Mouse (Mus musculus) thymus, adult 2 months (tissue): ENCODE measurements around the gene Atp8b4. TPM values are rescaled to one million over a fixed set of nuclear protein-coding genes. Genes with fewer than 3 reads are reported as not detected.

Source experiments
- DNase-seq: peaks from one replicate; pipeline ENCODE4 v3.0.0; 2021
- H3K27ac ChIP-seq: fragments of 200-500 bp; 2 replicates; pipeline ENCODE4 v1.5.1; 2012; ENCODE audit warnings: low read length, control low read depth; ENCODE audit not compliant: control insufficient read depth, insufficient read depth
- H3K27me3 ChIP-seq: fragments of 200-500 bp; 2 replicates; pipeline ENCODE4 v1.6.1; 2012; ENCODE audit warnings: mild to moderate bottlenecking, low read length, moderate library complexity, mixed read lengths; ENCODE audit not compliant: control insufficient read depth, insufficient read depth
- H3K36me3 ChIP-seq: fragments of 200-500 bp; 2 replicates; pipeline ENCODE4 v1.6.1; 2012; ENCODE audit warnings: mild to moderate bottlenecking, low read length, moderate library complexity; ENCODE audit not compliant: control insufficient read depth, insufficient read depth
- H3K4me1 ChIP-seq: fragments of 200-500 bp; replicated peaks from 2 replicates; pipeline ENCODE4 v1.6.1; 2012; ENCODE audit warnings: low read length; ENCODE audit not compliant: control insufficient read depth, insufficient read depth
- H3K4me3 ChIP-seq: fragments of 200-500 bp; 2 replicates; pipeline ENCODE4 v1.5.1; 2012; ENCODE audit warnings: mild to moderate bottlenecking, low read length, control low read depth, moderate library complexity; ENCODE audit not compliant: control insufficient read depth, insufficient read depth
- CTCF ChIP-seq: fragments of 200-500 bp; IDR thresholded peaks from 2 replicates; pipeline ENCODE4 v1.5.1; 2012; ENCODE audit warnings: mild to moderate bottlenecking, control low read depth, low read length, moderate library complexity, borderline replicate concordance; ENCODE audit not compliant: control insufficient read depth, poor library complexity, insufficient read depth; ENCODE audit errors: extremely low read depth
- POLR2A ChIP-seq: fragments of 200-500 bp; IDR thresholded peaks from 2 replicates; pipeline ENCODE4 v1.6.1; 2012; ENCODE audit warnings: mild to moderate bottlenecking, low read length, control low read depth, moderate library complexity; ENCODE audit not compliant: control insufficient read depth, poor library complexity, insufficient read depth; ENCODE audit errors: extremely low read depth
- WGBS: fragments of 180-500 bp; shearing (Covaris S2); methylation state at CpG from one replicate; pipeline ENCODE4 v1.1.7; 2018; 5-methylcytosine and 5-hydroxymethylcytosine counted together
- polyA plus RNA-seq: library from polyadenylated mRNA; depleted of rRNA; stranded (reverse); fragments of >200 nt; gene quantifications from 2 replicates; pipeline ENCODE4 v1.2.3, GENCODE M21; 2012

Gene Atp8b4
- polyA plus RNA-seq, 1 experiment = 4.7 TPM

DNA sequence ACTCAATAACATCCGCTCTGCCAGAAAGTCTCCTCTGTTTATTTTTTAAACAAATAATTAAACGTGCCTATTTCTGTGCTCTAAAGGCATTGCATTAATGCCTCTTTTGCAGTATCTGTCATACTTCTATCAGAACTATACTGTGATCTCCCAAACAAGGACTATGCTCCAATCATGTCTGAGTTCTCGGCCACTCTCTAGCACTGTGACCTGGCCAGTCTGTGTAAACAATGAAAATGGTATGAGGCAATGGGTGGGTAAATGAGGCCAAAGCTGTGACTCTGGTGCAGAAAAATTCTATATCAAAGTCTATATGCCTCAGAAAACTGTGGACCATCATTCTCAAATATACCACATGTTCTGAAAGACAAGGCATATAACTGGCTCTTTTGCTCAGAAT, 140.5 kb downstream of the Atp8b4 start:
- no peaks in the 10 kb centered on the region for H3K36me3 ChIP-seq
- no peak overlapping the region for H3K27ac ChIP-seq
- H3K4me1 ChIP-seq = no peaks in the 10 kb centered on the region
- no peak for TF ChIP-seq CTCF
- TF ChIP-seq POLR2A = no peak
- H3K27me3 ChIP-seq = no peaks in the 10 kb centered on the region
- no peak overlapping the region for H3K4me3 ChIP-seq
- DNase-seq = no peak
- WGBS = 95% methylated on average over 3 of the region's 3 CpGs

DNA sequence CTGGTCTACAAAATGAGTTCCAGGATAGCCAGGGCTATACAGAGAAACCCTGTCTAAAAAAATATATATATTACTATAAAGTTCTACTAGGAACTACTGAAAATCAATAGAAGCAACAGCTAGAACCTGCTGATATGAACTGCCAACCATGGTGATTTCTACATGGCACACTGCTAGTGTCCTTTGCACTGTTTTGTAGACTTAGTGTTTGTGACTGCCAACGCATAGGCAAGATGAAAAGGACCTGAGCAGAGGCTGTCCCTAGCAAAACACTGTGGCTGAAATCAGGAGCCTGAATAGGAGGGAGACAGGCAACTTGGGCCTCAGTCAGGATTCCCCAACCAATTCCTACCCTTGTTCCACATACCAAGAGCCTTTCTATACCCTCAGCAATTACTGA, 141.2 kb downstream of the Atp8b4 start:
- Histone ChIP-seq H3K4me3 (no peak overlapping the region), H3K27me3 (no peaks in the 10 kb centered on the region), H3K27ac (no peak overlapping the region), H3K4me1 (no peaks in the 10 kb centered on the region), H3K36me3 (no peaks in the 10 kb centered on the region)
- WGBS = 100% methylated on average over 1 of the region's 1 CpGs
- TF ChIP-seq POLR2A (no peak), CTCF (no peak)
- no peak for DNase-seq

DNA sequence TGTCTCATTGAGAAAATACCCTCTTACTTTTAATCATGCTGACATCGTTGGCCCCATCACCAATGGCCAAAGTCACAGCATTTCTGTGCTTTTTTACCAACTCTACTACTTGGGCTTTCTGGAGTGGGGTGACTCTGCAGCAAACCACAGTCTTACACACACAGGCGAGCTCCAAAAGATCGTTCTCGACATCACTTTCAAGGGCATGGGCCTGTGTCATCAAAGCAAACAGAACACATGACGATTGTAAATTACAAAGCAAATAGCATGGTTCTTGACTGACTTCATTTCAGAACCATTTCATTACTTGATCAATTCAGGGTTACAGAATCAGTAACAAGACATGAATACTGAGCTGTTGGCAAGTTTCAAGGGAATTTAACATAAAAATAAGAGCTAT, 141.7 kb downstream of the Atp8b4 start:
- no peak for DNase-seq
- H3K4me3 ChIP-seq = no peak overlapping the region
- H3K27ac ChIP-seq = no peak overlapping the region
- 96% methylated on average over 5 of the region's 5 CpGs for WGBS
- no peaks in the 10 kb centered on the region for H3K4me1 ChIP-seq
- no peaks in the 10 kb centered on the region for H3K36me3 ChIP-seq
- no peak for TF ChIP-seq POLR2A
- TF ChIP-seq CTCF = no peak
- H3K27me3 ChIP-seq = no peaks in the 10 kb centered on the region

DNA sequence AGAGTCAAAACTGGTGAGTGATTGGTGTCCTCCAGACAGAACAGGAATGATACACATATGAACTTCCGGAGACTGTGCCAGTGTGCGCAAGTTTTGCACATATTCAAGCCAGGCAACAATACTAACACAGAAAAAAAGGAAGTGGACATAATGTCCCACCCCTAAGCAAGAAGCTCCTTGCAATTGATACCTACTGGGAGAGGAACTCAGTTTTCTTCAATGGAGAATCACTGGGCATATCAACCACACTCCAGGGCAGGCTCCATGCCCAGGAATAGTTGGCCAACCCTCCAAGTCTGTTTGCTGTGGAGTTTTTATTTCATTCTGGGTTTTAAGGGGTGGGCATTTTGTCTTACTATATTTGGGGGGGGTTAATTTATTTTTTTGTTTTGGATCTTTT, 145.2 kb downstream of the Atp8b4 start:
- no peaks in the 10 kb centered on the region for H3K4me1 ChIP-seq
- H3K36me3 ChIP-seq = no peaks in the 10 kb centered on the region
- H3K27ac ChIP-seq = no peak overlapping the region
- no peaks in the 10 kb centered on the region for H3K27me3 ChIP-seq
- H3K4me3 ChIP-seq = no peak overlapping the region
- no peak for TF ChIP-seq POLR2A
- no peak for DNase-seq
- 97% methylated on average over 2 of the region's 2 CpGs for WGBS

DNA sequence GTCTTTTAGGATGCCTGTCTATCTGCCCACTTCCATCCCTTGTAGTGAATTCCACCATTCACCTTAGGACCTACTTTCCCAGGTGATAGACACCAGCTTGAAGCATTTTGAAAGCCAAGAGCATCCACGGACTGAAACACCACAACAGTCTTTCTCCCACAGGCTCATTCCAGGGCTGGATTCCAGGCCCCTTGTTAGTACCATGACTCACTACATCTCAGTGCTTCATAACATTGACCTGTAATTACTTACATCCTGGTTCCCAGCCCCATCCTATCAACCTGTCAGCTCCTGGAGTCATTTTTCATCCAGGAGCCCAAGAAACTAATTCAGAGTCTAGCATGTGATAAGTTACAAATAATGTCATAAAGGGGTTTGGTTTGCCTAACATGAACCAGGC, 148.7 kb downstream of the Atp8b4 start:
- no peak overlapping the region for H3K4me3 ChIP-seq
- DNase-seq = no peak
- TF ChIP-seq CTCF = no peak
- no peak for TF ChIP-seq POLR2A
- no peaks in the 10 kb centered on the region for H3K4me1 ChIP-seq
- H3K27me3 ChIP-seq = no peaks in the 10 kb centered on the region
- 97% methylated on average over 1 of the region's 1 CpGs for WGBS
- H3K27ac ChIP-seq = no peak overlapping the region
- H3K36me3 ChIP-seq = no peaks in the 10 kb centered on the region

DNA sequence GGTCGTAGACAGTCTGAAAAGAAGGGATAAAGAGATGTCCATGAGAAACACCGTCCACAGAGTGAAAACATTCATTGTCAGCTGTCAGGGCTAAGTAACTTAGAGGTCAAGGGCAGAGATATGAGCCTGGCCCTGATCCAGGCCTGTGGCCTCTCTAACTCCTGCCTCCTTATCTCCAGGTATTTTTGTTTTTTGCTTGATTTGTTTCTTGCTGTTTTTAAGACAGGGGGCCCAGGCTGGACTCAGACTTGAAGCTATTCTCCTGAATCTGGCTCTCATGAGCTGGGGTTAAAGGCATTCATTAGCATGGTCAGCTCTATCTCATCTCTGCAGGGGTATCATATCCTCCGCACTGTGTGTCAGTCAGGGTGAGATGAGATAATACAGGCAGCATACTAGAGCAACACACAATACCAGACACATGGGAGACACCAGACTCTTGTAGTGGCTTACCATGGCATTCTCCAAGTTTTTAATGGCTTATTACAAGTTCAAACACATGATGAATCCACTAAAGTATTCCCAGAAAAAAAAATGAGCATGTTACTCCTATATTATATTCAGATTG, 157.4 kb downstream of the Atp8b4 start:
- Histone ChIP-seq H3K27me3 (no peaks in the 10 kb centered on the region), H3K36me3 (no peaks in the 10 kb centered on the region), H3K4me3 (no peak overlapping the region), H3K27ac (no peak overlapping the region), H3K4me1 (no peaks in the 10 kb centered on the region)
- WGBS = 98% methylated on average over 3 of the region's 3 CpGs
- TF ChIP-seq CTCF = no peak
- TF ChIP-seq POLR2A = no peak
- no peak for DNase-seq

DNA sequence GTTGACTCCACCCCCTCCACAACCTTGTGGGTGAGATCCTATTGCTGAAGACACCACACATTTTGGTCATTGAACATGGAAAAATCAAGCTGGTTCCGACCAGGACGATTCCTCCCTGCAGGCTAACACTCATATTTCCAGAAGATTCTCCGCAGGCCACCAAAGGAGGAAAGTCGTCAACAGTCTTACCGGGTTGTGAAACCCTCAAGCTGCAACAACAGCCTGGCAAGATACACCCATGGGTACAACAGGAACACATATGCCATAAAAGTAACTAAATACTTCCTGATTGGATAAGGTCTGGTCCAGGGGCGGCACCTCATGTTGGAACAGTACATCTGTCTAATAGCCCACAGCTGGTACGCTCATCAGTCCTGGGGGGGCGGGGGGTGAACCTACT, 159.0 kb downstream of the Atp8b4 start:
- WGBS = 98% methylated on average over 8 of the region's 8 CpGs
- TF ChIP-seq CTCF (no peak), POLR2A (no peak)

DNA sequence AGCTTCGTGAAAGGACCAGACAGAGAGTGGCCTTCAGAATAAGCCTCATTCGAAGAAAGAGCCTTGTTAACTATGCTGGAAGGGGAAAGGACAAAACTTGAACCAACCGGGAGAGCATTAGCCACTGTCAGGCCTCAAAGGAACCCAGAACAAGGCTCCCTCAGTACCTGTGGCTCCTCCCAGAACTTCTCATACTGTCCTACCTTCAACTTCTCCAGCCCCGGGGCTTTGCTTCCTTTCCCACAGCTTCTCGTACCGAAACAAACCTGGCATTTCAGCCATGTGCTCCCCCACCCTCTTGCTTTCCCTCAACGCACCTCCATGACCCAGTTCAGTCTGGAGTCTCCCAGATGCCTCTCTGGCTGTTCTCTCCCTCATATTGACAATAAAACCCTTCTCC, 160.3 kb downstream of the Atp8b4 start:
- no peak overlapping the region for H3K4me3 ChIP-seq
- no peaks in the 10 kb centered on the region for H3K36me3 ChIP-seq
- no peaks in the 10 kb centered on the region for H3K4me1 ChIP-seq
- H3K27ac ChIP-seq = no peak overlapping the region
- WGBS = 93% methylated on average over 7 of the region's 7 CpGs
- TF ChIP-seq CTCF (no peak), POLR2A (no peak)
- no peak for DNase-seq
- no peaks in the 10 kb centered on the region for H3K27me3 ChIP-seq

More for the DNA sequence above, 159.0 kb downstream of the Atp8b4 start:
- no peak for DNase-seq
- H3K27me3 ChIP-seq = no peaks in the 10 kb centered on the region
- no peak overlapping the region for H3K4me3 ChIP-seq
- no peaks in the 10 kb centered on the region for H3K36me3 ChIP-seq
- no peak overlapping the region for H3K27ac ChIP-seq
- H3K4me1 ChIP-seq = no peaks in the 10 kb centered on the region
